Mouse (Mus musculus) CH12.LX (cell line): ENCODE data around the gene Gm4869. TPM values are rescaled to one million over a fixed set of nuclear protein-coding genes. Genes with fewer than 3 reads are reported as not detected.
A peak's percentile ranks its signal among the peaks of the same experiment; 100 is the strongest.

Experiments used
- DNase-seq: peaks from one replicate; pipeline ENCODE4 v3.0.0-alpha.2; 2013; ENCODE audit errors: extremely low read depth
- H3K27ac ChIP-seq: 2 replicates; pipeline ENCODE4 v1.5.1; 2012; ENCODE audit warnings: low read depth, mild to moderate bottlenecking, control low read depth, moderate library complexity; ENCODE audit not compliant: insufficient read depth
- H3K27me3 ChIP-seq: replicated peaks from 2 replicates; pipeline ENCODE3; 2012; ENCODE audit warnings: inconsistent platforms
- H3K36me3 ChIP-seq, 2 experiments: replicated peaks in 1 of 2; 2 replicates each; pipeline versions ENCODE3 to v1.6.1; 2012; ENCODE audit warnings: inconsistent platforms in 1 of 2, low read length in 1 of 2, mild to moderate bottlenecking in 1 of 2, mixed read lengths in 1 of 2, moderate library complexity in 1 of 2; ENCODE audit not compliant: control insufficient read depth in 1 of 2, insufficient read depth in 1 of 2
- H3K4me1 ChIP-seq, 2 experiments: 2 replicates each; pipeline ENCODE4 v1.6.1; 2012; ENCODE audit warnings: inconsistent platforms in 1 of 2, moderate library complexity in 1 of 2; ENCODE audit not compliant: insufficient read depth in 2 of 2, control insufficient read depth in 1 of 2
- H3K4me2 ChIP-seq: 2 replicates; pipeline ENCODE4 v1.6.1; 2012; ENCODE audit warnings: low read depth, mild to moderate bottlenecking, control low read depth; ENCODE audit not compliant: poor library complexity, insufficient read depth, severe bottlenecking
- H3K4me3 ChIP-seq, 3 experiments: fragments of 150-350 bp in 1 of 3; sonication (generic) in 1 of 3; replicated peaks in 1 of 3; 2 replicates each; pipeline versions ENCODE3 to v1.5.1; 2011 to 2012; ENCODE audit warnings: low read depth in 2 of 3, low read length in 2 of 3, mild to moderate bottlenecking in 2 of 3, moderate library complexity in 2 of 3, control low read depth in 1 of 3, improper control_type of control experiment in 1 of 3, inconsistent platforms in 1 of 3, mixed read lengths in 1 of 3; ENCODE audit not compliant: poor library complexity in 1 of 3
- H3K79me2 ChIP-seq: replicated peaks from 2 replicates; pipeline ENCODE4 v1.6.1; 2012; ENCODE audit warnings: mild to moderate bottlenecking, moderate library complexity; ENCODE audit not compliant: control insufficient read depth, poor library complexity, insufficient read depth, severe bottlenecking; ENCODE audit errors: extremely low read depth
- H3K9ac ChIP-seq: 2 replicates; pipeline ENCODE4 v1.6.1; 2012; ENCODE audit warnings: low read depth, mild to moderate bottlenecking, control low read depth, moderate library complexity; ENCODE audit not compliant: insufficient read depth
- H3K9me3 ChIP-seq: replicated peaks from 2 replicates; pipeline ENCODE3; 2012; ENCODE audit warnings: low read length, inconsistent platforms, mixed read lengths
- BHLHE40 ChIP-seq: IDR thresholded peaks from 2 replicates; pipeline ENCODE4 v1.6.1; 2011; ENCODE audit warnings: mild to moderate bottlenecking, low read depth, low read length, improper control_type of control experiment
- CHD1 ChIP-seq: IDR thresholded peaks from 2 replicates; pipeline ENCODE4 v1.6.1; 2012; ENCODE audit warnings: low read depth, low read length, improper control_type of control experiment, inconsistent platforms
- CHD2 ChIP-seq: IDR thresholded peaks from 2 replicates; pipeline ENCODE4 v1.6.1; 2011; ENCODE audit warnings: low read length, improper control_type of control experiment
- E2F4 ChIP-seq: IDR thresholded peaks from 2 replicates; pipeline ENCODE4 v1.6.1; 2011; ENCODE audit warnings: low read depth, low read length, improper control_type of control experiment; ENCODE audit not compliant: insufficient replicate concordance
- ELF1 ChIP-seq: IDR thresholded peaks from 2 replicates; pipeline ENCODE4 v1.6.1; 2014; ENCODE audit warnings: low read depth, mild to moderate bottlenecking, inconsistent platforms, low read length, improper control_type of control experiment
- EP300 ChIP-seq: IDR thresholded peaks from 2 replicates; pipeline ENCODE4 v1.6.1; 2011; ENCODE audit warnings: low read length, improper control_type of control experiment
- GABPA ChIP-seq: IDR thresholded peaks from 2 replicates; pipeline ENCODE4 v1.6.1; 2012; ENCODE audit warnings: low read depth, low read length, improper control_type of control experiment, inconsistent platforms; ENCODE audit not compliant: insufficient replicate concordance
- HCFC1 ChIP-seq: IDR thresholded peaks from 2 replicates; pipeline ENCODE4 v1.6.1; 2012; ENCODE audit warnings: low read depth, mild to moderate bottlenecking, inconsistent platforms, low read length, improper control_type of control experiment
- IRF4 ChIP-seq: IDR thresholded peaks from 2 replicates; pipeline ENCODE4 v1.6.1; 2014; ENCODE audit warnings: low read depth, mild to moderate bottlenecking, inconsistent platforms, low read length, improper control_type of control experiment
- JUN ChIP-seq: IDR thresholded peaks from 2 replicates; pipeline ENCODE4 v1.6.1; 2011; ENCODE audit warnings: low read depth, mild to moderate bottlenecking, low read length, improper control_type of control experiment, moderate library complexity; ENCODE audit not compliant: insufficient read depth
- JUND ChIP-seq: conservative IDR thresholded peaks from 2 replicates; pipeline ENCODE4 v1.6.1; 2011; ENCODE audit warnings: low read depth, low read length, improper control_type of control experiment
- KAT2A ChIP-seq: IDR thresholded peaks from 2 replicates; pipeline ENCODE4 v1.6.1; 2012; ENCODE audit warnings: low read length, improper control_type of control experiment, inconsistent platforms; ENCODE audit not compliant: insufficient replicate concordance
- MAFK ChIP-seq: IDR thresholded peaks from 2 replicates; pipeline ENCODE4 v1.6.1; 2011; ENCODE audit warnings: low read length, improper control_type of control experiment; ENCODE audit not compliant: insufficient replicate concordance
- MAX ChIP-seq: IDR thresholded peaks from 2 replicates; pipeline ENCODE4 v1.6.1; 2011; ENCODE audit warnings: low read length, improper control_type of control experiment
- MAZ ChIP-seq: IDR thresholded peaks from 2 replicates; pipeline ENCODE4 v1.6.1; 2012; ENCODE audit warnings: low read depth, mild to moderate bottlenecking, inconsistent platforms, low read length, improper control_type of control experiment, moderate library complexity
- MEF2A ChIP-seq: IDR thresholded peaks from 2 replicates; pipeline ENCODE4 v1.6.1; 2014; ENCODE audit warnings: low read depth, mild to moderate bottlenecking, inconsistent platforms, low read length, improper control_type of control experiment, borderline replicate concordance
- MXI1 ChIP-seq: IDR thresholded peaks from 2 replicates; pipeline ENCODE4 v1.6.1; 2011; ENCODE audit warnings: mild to moderate bottlenecking, low read depth, low read length, improper control_type of control experiment
- MYC ChIP-seq: IDR thresholded peaks from 2 replicates; pipeline ENCODE4 v1.6.1; 2011; ENCODE audit warnings: low read depth, mild to moderate bottlenecking, improper control_type of control experiment, low read length
- NELFE ChIP-seq: IDR thresholded peaks from 2 replicates; pipeline ENCODE4 v1.6.1; 2011; ENCODE audit warnings: low read depth, low read length, improper control_type of control experiment
- NRF1 ChIP-seq: IDR thresholded peaks from 2 replicates; pipeline ENCODE4 v1.6.1; 2014; ENCODE audit warnings: low read depth, mild to moderate bottlenecking, inconsistent platforms, low read length, improper control_type of control experiment, moderate library complexity
- POLR2A ChIP-seq: IDR thresholded peaks from 2 replicates; pipeline ENCODE4 v1.6.1; 2011; ENCODE audit warnings: low read depth, mild to moderate bottlenecking, improper control_type of control experiment, low read length
- POLR2AphosphoS2 ChIP-seq: IDR thresholded peaks from 2 replicates; pipeline ENCODE4 v1.6.1; 2011; ENCODE audit warnings: low read depth, low read length, improper control_type of control experiment
- RAD21 ChIP-seq: IDR thresholded peaks from 2 replicates; pipeline ENCODE4 v1.6.1; 2011; ENCODE audit warnings: low read depth, mild to moderate bottlenecking, low read length, improper control_type of control experiment, moderate library complexity
- RCOR1 ChIP-seq: conservative IDR thresholded peaks from 2 replicates; pipeline ENCODE4 v1.6.1; 2012; ENCODE audit warnings: low read depth, mild to moderate bottlenecking, inconsistent platforms, low read length, improper control_type of control experiment
- SIN3A ChIP-seq: IDR thresholded peaks from 2 replicates; pipeline ENCODE4 v1.6.1; 2012; ENCODE audit warnings: low read length, improper control_type of control experiment, inconsistent platforms
- TBP ChIP-seq: conservative IDR thresholded peaks from 2 replicates; pipeline ENCODE4 v1.6.1; 2011; ENCODE audit warnings: low read depth, low read length, improper control_type of control experiment
- TCF12 ChIP-seq: IDR thresholded peaks from 2 replicates; pipeline ENCODE4 v1.6.1; 2014; ENCODE audit warnings: low read depth, mild to moderate bottlenecking, inconsistent platforms, low read length, improper control_type of control experiment
- USF1 ChIP-seq: IDR thresholded peaks from 2 replicates; pipeline ENCODE4 v1.6.1; 2014; ENCODE audit warnings: low read depth, mild to moderate bottlenecking, inconsistent platforms, low read length, improper control_type of control experiment
- USF2 ChIP-seq: conservative IDR thresholded peaks from 2 replicates; pipeline ENCODE4 v1.6.1; 2011; ENCODE audit warnings: low read depth, low read length, improper control_type of control experiment
- ZC3H11A ChIP-seq: IDR thresholded peaks from 2 replicates; pipeline ENCODE4 v1.6.1; 2012; ENCODE audit warnings: low read depth, mild to moderate bottlenecking, inconsistent platforms, low read length, improper control_type of control experiment
- ZKSCAN1 ChIP-seq: IDR thresholded peaks from 2 replicates; pipeline ENCODE4 v1.6.1; 2012; ENCODE audit warnings: low read depth, inconsistent platforms, low read length, improper control_type of control experiment, borderline replicate concordance
- ZMIZ1 ChIP-seq: IDR thresholded peaks from 2 replicates; pipeline ENCODE4 v1.6.1; 2012; ENCODE audit warnings: low read depth, mild to moderate bottlenecking, inconsistent platforms, low read length, improper control_type of control experiment
- ZNF384 ChIP-seq: IDR thresholded peaks from 2 replicates; pipeline ENCODE4 v1.6.1; 2012; ENCODE audit warnings: low read depth, low read length, improper control_type of control experiment, inconsistent platforms
- dilution Hi-C: fragments of 300-500 bp; cut with MboI; formaldehyde crosslinking; loops from 2 replicates; pipeline ENCODE4 v1.14.3; 2020; ENCODE audit warnings: low sequenced_read_pairs; ENCODE audit not compliant: extremely low pct_unique_long_range_greater_than_20kb, extremely low pct_ligation_motif_present
- in situ Hi-C: fragments of 300-500 bp; cut with MboI; formaldehyde crosslinking; loops from 3 replicates; pipeline ENCODE4 v1.14.3; 2019; ENCODE audit warnings: low sequenced_read_pairs, low pct_ligation_motif_present, low pct_unique_long_range_greater_than_20kb, mixed read lengths
- polyA plus RNA-seq: library from polyadenylated mRNA; unstranded; fragments of >175 nt; gene quantifications from 2 replicates; pipeline ENCODE4 v1.2.1, GENCODE M21; 2012; ENCODE audit warnings: low read depth; ENCODE audit not compliant: insufficient read length
- total RNA-seq, 2 experiments: library from RNA; depleted of rRNA; stranded (reverse); fragments of 300-350 nt in 1 of 2; fragments of >200 nt in 1 of 2; gene quantifications; 2 replicates each; pipeline ENCODE4 v1.2.3; 2012 to 2014

The Gm4869 gene
- total and polyA plus RNA-seq, 3 experiments: not detected

DNA sequence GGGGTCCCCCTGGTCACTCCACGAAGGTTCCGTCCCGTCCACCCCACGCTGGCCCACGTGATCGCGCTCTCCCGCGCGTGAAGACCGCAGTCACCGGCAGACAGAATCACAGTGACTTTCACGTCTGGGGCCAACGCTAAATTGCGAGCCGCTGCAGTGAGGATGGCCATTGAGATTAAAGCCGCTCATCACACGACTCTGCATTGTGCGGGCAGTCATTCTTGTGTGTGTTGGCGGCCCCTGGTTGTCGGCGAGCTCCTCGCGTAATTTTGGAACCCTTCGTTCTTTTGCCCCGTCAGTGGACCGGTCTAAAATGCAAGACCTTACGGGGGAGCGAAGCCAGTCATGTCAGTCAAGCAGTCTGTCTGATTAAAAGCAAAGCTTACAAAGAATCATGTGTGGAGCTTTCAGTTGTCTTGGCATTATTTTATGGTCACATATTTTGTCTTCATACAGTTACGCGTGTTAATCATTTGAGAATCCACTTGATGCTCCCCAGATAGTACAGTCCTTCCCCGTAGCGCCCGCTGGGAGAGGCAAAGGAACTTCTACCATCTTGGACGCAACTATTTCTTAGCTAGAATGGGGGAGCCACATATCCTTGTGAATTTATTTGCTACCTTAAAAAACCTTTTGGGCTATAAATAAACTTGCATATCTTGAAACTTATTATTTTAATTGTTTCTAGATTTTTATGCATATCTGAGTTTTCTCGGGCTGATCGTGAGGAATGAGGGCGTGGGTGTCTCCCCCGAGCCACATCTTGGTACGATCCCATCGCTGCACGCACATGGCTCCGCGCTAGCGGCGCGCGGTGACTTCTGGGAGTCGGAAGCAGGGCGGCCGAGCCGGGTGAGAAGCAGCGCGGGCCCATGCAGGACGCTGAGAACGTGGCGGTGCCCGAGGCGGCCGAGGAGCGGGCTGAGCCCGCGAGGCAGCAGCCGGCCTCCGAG is 26.7 kb upstream of the Gm4869 start, which contains the start of gene Eif3b:
Gene Eif3b, plus strand, starts transcription at position 840 of the 953 bp plus-strand sequence.
- Histone ChIP-seq H3K27me3 (no peaks in the 10 kb centered on the region), H3K27ac (peak within 1 kb of the TSS; percentile 84), H3K9ac (peak within 1 kb of the TSS; percentile 100), H3K79me2 (peaks cover 47% of the 10 kb centered on the region), H3K4me1 (peaks cover 4 to 41% of the 10 kb centered on the region in 2 experiments), H3K9me3 (no peaks in the 10 kb centered on the region), H3K4me3 (peak within 1 kb of the TSS; percentile 85 to 100 (median 98)), H3K4me2 (peak within 1 kb of the TSS; percentile 90), H3K36me3 (peaks cover 9 to 30% of the 10 kb centered on the region in 2 experiments)
- DNase-seq: peak; percentile 89
- TF ChIP-seq IRF4 (peak; percentile 45), MYC (peak; percentile 99), CHD1 (peak; percentile 100), POLR2AphosphoS2 (peak; percentile 89; the same call in 1 of the 2 replicates), HCFC1 (peak; percentile 78), POLR2A (peak; percentile 93), ZNF384 (0 out of 2 replicates have a peak, but pooled peaks have one; percentile 33), MAZ (no peak), JUN (no peak), MXI1 (peak; percentile 94), ELF1 (peak; percentile 62), KAT2A (peak; percentile 66; the same call in 1 of the 2 replicates), SIN3A (peak; percentile 58), NRF1 (peak; percentile 32; the same call in 1 of the 2 replicates), ZKSCAN1 (no peak), MEF2A (peak; percentile 60; the same call in 1 of the 2 replicates), RCOR1 (peak; percentile 83; the same call in 1 of the 2 replicates), RAD21 (no peak), BHLHE40 (peak; percentile 64), USF2 (peak; percentile 65), TBP (peak; percentile 84), GABPA (no peak), TCF12 (peak; percentile 85), ZC3H11A (no peak), EP300 (no peak; the same call in 1 of the 2 replicates), NELFE (peak; percentile 98), USF1 (peak; percentile 79), MAFK (0 out of 2 replicates have a peak, but pooled peaks have one; percentile 13), CHD2 (peak; percentile 88), E2F4 (peak; percentile 41; the same call in 1 of the 2 replicates), MAX (peak; percentile 94), ZMIZ1 (peak; percentile 94), JUND (peak; percentile 33; the same call in 1 of the 2 replicates)
- in situ Hi-C loops: loop anchor here (10.0 to 25.0 kb wide), 2 partner anchors 231 to 584 kb away; no protein-coding TSS in a partner anchor
- dilution Hi-C loops: no loop called here
